Mouse (Mus musculus) spleen, postnatal 14 days (tissue): Measurements from ENCODE around the gene 6820408C15Rik.

Experiments used
- DNase-seq, 2 experiments: peaks; one replicate each; pipeline ENCODE4 v3.0.0; 2021 to 2022; ENCODE audit warnings: low spot score in 2 of 2

Gene 6820408C15Rik

DNA sequence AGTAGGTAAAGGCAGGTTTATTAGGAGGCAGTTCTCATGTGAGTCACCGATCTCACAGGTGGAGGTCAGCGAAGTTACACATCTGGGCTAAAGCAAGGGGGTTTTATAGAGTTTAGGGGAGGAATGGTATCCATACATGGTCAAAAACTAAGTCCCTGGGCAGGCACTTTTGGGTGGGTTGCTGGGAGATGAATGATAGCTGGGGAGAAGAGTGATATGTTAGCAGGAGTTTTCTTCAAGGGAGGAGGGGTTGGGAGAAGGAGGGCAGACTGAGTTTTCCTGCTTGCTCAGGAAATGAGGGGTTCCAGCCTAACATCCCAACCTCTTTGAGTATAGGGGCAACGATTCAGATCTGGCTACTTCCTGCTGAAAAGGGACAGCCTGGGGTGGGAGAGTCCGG, at the start of gene 6820408C15Rik:
Gene 6820408C15Rik, plus strand, starts transcription at position 301 of the 400 bp plus-strand sequence.
- DNase-seq, result no peak

DNA sequence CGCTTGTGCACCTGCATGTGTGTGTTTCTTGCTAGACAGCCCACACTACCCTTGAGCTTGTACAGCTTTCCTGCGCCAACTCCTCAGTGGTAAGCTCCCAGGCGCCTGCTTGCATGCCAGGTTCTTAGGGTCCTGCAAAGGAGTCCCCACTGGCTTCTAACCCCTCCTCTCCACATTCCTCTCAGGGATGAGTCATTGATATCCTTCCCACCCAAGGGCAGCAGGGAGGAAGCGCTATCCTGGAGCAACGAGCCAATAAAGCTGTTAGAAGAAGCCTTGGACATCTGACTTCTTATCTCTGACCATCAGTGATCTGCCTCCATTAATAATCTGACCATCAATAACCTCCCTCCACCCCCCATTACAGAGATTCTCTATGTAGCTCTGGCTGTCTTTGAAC, 47.5 kb upstream of the 6820408C15Rik start:
- DNase-seq, result no peak

DNA sequence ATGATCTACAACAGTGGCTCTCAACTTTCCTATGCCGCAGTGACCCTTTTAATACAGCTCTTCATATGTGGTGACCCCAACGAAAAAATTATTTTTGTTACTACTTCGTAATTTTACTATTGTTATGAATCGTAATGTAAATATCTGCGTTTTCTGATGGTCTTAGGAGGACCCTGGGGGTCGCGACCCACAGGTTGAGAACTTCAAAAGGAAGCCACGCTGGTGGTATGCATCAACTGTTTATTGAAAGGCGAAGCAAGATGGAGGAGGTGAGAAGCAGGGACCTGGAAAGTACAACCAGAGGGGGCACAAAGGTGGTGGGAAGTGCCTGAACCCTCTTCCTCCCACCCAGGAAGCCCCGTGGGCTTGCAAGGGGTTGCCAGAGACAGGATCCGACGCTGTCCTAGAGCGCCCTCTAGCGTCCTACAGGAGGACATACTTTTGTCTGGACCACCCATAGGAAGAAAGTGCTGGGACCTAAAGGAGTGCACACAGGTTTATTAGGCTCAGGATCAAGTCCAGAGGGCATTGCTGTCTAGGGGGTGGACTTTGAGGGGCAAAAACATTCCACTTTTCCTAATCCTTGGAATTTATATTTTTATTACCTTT, 46.8 kb upstream of the 6820408C15Rik start:
- DNase-seq, result peak in 1 of 2 experiments; percentile 35

DNA sequence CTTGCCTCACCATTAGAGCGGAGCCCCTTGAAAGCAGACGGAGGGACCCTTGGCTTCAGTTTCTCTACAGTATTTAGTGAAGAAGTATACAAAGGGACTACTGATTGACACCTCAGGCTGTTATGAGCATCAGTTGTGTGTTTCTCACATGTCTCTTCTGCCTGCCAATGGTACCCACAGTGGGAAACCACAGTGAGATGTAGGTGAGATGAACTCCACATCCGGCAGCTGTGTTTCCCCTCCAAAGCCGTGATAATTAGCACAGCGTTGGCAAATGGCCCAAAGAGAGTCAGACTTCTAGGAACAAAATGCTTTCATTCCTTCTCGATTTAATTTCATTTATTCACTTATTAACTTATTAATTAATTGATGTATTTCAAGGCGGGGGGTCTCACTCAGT, 43.3 kb upstream of the 6820408C15Rik start:
- DNase-seq, result no peak

DNA sequence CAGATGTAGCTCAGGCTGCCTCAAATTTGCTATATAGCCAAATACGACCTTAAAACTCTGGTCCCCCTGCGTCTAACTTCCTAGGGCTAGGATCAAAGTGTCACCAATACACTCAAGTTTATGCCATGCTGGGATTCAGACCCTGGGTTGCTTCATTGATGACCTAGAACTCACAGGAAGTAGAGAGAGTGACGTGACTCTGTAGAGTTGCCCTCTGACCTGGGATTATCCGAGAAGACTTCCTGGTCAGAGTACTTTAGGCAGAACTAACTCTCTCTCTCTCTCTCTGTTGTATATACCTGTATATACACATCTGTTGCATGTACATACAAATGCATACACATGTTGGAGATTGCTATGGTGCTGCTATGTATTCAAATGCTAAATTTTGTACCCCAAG, 42.7 kb upstream of the 6820408C15Rik start:
- DNase-seq, result no peak

DNA sequence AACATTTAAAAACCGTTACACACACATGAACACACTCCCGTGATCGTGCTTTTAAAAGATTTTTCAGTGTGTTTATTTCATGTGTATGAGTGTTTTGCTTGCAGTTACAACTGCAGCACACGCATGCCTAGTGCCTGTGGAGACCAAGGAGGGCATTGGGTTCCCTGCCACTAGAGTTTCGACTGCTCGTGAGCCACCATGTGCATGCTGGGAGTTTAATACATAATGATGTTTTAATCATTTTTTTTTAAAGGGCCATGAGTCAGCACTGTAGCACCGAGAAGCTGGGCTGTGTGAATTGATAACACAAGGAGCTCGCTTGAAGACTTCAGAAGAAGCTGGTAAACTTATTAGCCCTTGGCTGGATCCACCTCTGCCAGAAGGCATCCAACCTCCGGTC, 41.8 kb upstream of the 6820408C15Rik start:
- no peak for DNase-seq

DNA sequence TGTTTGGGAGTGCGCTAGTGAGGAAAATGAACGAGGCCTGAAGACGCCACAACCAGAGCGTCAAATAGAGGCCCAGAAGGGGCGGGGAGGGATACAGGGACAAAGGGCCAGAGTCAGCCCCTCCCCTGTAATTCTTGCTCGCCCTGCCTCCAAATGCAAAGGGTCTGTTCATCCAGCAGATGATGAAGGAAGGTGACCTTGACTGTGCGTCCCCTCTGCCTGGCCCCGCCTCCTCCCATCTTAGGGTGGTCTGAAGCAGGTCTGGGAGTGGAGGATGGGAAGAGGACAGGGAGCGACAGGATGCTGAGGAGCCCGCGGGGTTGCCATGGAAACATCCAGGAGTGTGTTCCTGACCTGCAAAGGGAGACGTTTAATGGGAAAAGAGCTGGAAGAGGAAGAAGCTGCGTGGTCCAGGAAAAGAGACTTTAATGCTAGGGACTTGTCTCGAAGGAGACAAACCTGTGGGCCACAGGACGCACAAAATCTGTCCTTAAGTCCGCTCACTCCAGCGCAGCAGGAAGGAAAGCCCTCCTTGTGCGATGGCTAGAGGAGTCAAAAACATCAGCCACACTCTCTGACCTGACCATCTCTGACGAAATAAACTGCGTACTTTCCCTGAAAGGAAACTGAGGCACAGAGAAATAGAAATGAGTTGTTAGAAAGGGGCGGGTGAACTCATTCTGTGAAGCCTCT, 39.6 kb upstream of the 6820408C15Rik start:
- DNase-seq, result no peak

DNA sequence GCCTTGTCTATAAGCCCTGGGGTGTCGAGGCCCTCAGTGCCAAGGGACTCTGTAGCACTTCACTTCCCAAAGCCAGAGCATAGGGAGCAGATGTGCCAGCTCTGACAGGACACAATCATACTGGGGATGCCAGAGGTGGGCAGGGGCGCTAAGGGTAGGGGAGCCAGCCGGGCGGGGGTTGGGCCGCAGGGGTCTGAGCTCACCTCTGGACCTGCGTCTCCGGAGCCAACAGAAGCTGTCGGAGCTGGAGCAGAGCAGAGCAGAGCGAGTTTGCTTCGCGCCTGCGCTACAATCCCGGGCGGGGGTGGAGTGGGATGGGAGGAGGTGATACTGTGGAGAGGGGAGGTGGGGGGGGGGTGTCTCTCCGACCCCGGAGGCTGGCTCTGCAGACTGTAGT, 39.0 kb upstream of the 6820408C15Rik start, which contains the start of gene Nrsn2:
Gene Nrsn2, minus strand, starts transcription at position 294 of the 397 bp plus-strand sequence.
- no peak for DNase-seq

DNA sequence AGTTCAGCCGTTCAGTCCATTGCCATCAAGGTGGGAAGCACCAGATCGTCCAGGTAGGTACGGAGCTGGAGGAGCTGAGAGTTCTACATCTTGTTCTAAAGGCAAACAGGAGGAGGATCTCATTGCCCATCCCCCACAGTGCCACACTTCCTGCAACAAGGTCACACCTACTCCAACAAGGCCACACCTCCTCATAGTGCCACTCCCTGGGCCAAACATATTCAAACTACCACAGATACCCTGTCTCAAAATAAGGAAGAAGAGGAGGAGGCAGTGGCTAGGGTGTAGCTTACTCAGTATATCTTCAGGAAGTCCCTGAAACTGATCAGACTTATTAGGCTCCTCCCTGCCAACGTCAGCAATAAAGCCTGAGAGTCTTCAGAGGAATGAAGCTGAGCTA, 31.2 kb upstream of the 6820408C15Rik start:
- DNase-seq, result no peak

DNA sequence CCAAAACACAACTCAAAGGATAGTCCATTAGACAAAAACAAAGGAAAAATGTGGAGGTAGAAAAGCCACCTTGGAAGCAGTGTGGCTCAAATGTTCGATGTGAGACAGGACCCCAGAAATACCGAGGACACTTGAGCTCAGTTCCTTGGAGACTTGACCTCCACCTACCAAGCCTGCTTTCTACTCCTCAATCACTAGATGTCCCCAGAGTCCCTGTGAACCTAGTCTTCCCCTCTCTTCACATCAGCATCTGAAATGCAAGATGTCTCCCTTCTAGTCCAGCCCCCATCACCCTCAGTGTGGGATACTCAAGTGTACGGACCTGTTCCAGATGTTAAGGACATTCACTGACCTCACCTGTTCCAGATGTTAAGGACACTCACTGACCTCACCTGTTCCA, 22.6 kb upstream of the 6820408C15Rik start:
- DNase-seq, result no peak

DNA sequence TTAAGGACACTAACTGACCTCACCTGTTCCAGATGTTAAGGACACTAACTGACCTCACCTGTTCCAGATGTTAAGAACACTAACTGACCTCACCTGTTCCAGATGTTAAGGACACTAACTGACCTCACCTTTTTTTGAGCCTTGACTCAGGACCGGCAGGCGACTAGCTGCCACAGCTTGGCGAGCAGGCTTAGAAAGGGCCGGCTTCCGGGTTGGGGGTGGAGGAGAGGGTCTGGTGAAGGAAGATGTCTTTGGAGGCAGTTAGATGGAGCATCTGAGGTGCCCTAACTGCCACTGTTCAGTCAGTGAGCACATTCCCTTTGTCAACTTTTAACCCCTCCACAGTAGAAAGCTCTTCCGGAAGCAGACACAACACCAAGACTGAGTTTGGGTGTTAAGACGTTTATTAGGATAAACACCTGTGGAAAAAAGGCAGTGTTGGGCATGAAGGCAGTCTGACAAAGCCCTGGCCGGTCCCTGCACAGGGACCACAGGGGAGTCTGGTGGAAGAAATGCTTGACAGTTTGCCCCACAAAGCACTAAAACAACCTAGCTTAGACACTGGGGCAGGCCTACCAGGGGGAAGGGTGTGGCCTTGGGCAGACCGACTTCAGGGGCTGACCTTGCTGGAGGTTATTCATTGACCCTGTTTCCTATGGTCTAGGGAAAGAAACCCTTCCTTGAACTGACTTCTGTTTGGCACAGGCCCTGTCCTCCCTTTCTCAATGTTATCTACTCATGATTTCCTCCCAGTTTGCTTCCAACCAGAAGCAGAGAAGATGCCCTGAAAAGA, 22.0 kb upstream of the 6820408C15Rik start:
- no peak for DNase-seq

DNA sequence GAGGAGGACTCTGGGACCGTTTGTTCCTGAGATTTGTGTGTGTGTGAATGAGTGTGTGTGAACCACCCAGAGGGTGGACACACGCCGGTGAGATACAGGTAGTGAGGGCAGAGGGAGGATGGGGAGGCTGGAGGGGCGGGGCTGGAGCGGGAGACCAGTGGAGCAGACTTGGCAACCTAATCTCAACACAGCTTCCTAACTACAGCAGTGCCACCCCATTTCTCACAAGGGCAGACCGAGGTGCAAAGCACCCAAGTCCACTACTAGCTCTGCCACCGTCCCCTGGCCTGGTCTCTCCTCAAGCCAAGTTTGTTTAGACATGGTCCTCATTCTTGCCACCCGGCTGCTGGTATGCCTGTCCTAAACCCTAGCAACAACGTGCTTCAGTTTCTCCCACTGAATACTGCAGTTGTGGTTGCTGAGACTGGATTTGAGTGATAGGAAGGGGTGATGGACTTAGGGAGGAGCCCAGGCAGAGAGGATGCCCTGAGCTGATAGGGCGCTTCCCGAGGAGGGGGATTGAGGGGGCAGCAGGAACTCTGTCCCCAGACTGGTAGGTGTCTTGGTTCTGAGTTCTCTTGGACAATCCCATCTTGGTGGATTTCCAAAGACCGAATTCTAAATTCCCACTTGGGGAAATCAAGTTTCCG, 20.0 kb upstream of the 6820408C15Rik start:
- DNase-seq, result no peak

DNA sequence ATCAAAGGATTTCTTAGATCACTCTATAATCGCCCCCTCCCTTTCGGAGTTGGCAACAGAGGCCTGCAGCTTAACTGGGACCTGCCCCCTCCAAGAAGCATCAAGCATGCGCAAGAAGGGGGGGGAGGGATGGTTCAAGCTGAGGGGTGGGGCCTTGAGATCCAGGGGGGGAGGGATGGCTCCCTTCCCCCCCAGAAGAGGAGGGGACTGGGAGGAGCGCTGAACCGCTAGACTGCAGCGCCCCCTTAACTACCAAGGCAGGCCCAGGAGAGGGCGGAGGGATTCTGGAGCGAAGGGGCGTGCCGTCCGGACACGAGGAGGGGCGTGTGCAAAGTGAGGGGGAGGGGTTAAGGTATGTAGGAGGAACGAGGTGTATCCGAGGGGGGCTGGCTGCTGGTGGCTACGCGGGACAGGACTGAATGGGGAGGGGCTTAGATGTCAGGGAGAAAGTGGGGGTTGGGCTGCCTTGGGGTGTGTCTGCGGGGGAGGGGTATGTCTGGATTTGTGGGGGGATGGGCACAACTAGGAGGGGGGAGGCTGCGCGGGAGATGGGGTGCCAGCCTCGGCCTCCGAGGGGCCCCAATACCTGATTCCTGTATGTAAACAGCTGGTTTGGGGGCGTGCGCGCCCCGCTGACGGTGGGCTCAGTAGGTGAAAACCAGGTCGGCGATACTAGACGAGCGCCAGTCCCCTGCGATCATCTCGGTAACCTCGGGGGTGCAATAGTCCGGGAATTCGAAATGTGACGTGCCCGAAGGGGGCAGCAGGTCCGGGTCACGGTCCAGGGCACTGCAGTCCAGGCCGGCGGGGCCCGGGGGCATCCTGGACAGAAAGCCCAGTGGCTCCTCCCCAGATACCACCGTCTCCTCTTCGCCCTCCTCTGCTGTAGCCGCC, 19.0 kb upstream of the 6820408C15Rik start:
- DNase-seq, result peak; percentile 40 to 53

DNA sequence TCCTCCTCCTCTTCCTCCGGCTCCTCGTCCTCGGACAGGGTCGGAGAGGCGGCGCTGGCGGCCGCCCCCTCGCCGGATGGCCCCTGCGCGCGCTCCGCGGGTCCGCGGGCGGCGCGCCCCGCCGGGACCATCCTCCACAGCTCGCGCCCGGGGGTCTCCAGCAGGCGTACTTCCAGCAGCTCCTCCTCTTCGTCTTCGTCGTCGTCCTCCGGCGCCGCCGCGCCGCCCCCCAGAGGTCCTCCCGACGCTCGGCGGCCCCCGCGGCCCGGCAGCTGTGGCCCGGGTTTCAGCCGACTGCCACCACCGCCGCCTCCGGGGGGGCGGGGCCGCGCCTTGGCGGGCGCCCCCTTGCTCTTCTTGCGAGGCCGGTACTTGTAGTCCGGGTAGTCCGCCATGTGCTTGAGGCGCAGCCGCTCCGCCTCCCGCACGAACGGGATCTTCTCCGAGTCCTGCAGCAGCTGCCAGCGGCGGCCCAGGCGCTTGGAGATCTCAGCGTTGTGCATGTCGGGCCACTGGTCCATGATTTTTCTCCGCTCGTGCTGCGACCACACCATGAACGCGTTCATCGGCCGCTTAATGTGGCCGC, 18.3 kb upstream of the 6820408C15Rik start:
- DNase-seq, result peak; percentile 45 to 54

DNA sequence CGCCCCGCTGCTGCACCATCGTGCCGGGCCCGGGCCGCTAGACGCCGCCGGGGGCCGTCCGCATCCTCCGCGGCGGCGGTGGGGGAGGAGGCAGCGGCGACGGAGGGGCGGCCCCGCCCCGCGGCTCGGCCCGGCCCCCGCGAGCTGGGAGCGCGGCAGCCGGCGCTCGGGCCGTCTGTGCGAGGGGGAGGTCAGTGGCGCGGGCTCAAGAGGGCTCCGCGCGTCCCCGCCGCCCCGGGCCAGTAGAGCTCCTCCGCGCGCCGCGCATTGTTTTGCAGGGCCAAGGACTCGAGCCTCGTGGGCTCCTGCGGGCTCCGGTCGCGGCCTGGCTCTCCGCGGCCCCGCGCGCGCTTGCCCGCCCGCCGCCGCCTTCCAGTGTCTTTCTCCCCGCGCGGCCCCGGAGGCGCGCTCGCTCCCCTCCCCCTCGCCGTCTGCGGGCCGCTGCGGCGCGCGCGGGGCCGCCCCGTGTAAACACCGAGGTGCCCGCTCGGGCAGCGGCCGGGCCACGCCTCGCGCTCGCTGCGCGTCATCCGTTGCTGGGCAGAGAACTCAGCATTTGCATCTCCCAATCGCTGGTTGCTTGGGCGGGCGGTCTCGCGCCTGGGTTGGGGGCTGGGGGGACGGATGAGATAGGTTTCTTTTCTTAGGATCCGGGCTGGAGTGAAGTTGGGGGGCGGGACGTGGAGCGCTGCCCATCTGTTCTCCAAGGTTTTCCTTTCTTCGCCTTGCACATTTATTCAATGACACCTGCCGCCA, 17.5 kb upstream of the 6820408C15Rik start, which contains the start of gene Sox12:
Gene Sox12, minus strand, starts transcription at position 384 of the 756 bp plus-strand sequence.
- DNase-seq, result peak; percentile 94 to 99

DNA sequence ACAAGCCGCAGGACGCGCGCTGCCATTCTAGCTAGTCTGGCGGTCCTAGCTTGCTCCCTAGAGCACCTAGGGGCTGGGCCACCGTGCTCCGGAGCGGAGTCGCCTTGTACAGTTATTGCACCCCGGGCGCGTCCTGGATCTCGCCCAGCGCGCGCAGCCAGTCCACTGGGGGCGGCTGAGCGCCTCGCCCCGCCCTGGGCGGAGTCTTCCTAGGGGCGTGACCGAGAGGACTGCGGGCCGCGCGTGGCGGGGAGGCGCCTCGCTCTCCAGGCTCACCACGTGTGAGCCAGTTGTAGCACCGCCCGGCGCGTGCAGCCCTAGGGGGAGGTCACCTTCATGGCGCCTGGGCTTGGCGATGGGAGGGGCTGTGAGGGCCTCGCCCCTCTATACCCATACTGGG, 16.7 kb upstream of the 6820408C15Rik start:
- DNase-seq, result peak; percentile 84 to 89

DNA sequence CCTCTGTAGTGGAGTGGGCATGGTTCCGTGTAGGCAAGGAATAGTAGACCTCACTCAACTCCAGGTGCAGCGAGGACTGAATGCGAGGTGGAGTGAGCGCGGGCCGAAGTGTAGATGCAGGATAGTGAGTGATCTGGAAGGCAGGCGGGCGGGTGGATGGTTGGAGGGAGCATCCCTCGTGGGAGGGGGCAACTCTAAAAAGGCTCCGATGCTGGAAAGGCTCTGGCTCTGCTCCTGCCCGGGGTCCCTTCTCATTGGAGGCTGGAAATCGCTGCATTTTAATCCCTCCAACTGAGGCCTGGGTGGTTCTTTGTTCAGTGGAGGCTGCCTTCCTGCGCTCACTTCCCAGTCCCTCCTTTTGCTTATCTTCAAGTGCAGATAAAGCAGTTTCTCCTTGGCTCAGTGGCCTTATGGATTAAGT, 16.3 kb upstream of the 6820408C15Rik start:
- no peak for DNase-seq

DNA sequence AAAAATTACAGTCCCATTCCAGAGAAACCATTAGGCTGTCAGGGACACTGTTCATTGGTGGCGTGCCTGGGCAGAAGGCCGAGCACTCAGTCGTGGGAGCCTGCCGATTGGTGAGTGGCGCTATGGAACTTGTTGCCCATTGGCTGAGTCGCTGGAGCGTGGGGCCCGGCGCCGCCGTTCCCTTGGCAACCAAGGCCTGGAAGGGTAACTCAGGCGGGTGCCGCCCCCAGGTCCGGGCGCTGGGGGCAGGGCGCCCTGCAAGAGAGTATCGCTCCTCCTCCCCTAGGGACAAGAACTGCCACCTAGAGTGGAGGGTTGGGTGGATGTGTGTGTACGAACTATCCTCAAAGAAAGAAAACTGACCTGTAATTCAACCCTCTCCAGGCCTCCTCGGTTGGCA, 9.3 kb upstream of the 6820408C15Rik start:
- DNase-seq, result peak; percentile 83 to 84

DNA sequence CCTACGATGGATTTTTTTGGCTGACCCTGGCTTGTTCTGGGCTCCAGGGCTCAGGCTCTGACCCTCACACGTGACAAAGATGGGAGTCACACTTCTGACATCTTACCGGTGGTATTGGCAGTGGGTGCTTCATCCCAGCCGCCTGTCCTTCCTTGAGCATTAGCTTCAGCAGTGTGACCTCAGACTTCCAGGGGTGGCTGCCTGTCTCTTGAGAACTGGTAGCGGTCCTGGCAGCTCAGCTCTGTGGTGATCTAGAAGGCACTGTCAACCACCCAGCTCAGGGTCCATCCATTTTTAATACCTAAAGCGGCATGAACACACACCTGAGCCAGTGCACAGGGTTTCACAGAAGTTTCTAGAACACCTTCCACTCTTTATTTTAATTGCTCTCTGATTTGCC, 5.6 kb upstream of the 6820408C15Rik start:
- DNase-seq, result no peak

DNA sequence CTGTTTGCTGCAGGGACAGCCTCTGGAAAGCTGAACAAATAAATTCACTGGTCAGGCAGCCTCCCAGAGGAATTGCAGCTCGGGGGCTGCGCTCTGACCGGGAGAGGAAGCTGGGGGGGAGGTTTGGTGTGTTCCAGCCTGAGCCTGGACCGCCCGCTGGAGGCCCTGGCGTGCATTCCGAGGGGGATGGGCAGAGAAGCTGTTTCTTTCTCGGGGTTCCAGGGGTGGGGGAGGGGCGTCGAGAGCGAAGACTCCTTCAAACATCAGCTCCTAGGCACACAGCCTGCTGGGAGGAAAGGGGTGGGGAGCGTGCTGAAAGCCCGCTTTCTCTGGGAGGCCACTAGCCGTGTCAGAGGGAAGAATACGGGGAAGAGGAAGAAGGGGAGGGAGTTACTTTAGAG, 4.4 kb upstream of the 6820408C15Rik start:
- peak in 1 of 2 experiments; percentile 17 for DNase-seq
